ENCODE assay signal across 8 mouse cellular contexts in the genomic region with DNA sequence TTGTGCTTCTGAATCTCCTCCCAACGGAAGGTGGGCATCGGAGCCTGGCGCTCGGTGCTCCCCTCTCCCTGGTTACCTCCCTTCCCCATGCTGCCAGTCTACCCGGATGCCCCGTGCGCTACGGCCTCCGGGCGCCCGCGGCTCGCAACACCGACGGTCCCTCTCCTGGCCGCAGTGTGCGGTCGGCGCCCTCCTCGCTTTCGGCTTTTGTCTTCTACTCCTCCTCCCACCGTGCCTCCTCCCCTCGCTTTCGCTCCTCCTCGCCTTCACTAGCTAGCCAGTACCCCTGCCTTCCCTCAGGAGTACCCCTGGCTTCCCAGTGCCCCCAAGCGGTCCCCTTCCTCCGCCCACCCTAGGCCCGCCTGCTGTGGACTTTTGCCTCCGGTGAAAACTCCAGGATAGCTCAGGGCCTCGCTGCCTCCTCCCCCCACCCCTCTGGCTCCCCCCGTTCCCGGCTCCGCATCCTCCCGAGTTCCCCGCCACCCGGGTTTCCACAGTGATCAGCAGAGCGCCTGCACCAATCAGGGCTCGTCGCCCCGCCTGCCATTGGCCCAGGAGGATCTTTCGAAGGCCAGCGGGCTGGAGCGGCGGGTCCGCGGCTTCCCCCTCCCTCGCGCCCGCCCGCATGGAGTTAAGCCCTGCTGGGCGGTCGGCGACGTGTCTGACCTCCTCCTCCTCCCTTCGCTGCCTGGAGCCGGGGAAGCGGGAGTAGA. TPM values are rescaled to one million over a fixed set of nuclear protein-coding genes. Genes with fewer than 3 reads are reported as not detected.
A peak's percentile ranks its signal among the peaks of the same experiment; 100 is the strongest.
DNase-seq lines count a peak whose midpoint lies in the region; ATAC-seq lines count a peak whose summit lies in the region.

A gene (minus strand): TSS at position 406 of the 713 bp plus-strand sequence.

- peak within 1 kb of the TSS; percentile 82 for H3K4me3 ChIP-seq in hindbrain, embryonic 12.5 days

- H3K4me2 ChIP-seq in hindbrain, embryonic 12.5 days (replicated peaks) = peak within 1 kb of the TSS; percentile 83

- H3K27me3 ChIP-seq in hindbrain, embryonic 12.5 days = no peaks in the 10 kb centered on the region

- peak; percentile 97 for DNase-seq in Muller cell, postnatal 12 days (ENCODE audit: inconsistent ontology term)
- DNase-seq in cerebellum, postnatal 10 days = peak; percentile 93 to 96
- DNase-seq in frontal cortex, postnatal 14 days (ENCODE audit: low spot score in 2 of 2) = peak; percentile 86 to 90
- DNase-seq in layer of hippocampus, postnatal 25 days (ENCODE audit: extremely low spot score in 1 of 2, low spot score in 1 of 2) = peak; percentile 76 to 83
- peak; percentile 81 for DNase-seq in lung, postnatal 14 days
- DNase-seq in retina, postnatal 7 days (ENCODE audit: low read depth, low spot score) = peak; percentile 88
- peak; percentile 86 to 89 for DNase-seq in urinary bladder, adult 18-20 months (ENCODE audit: low spot score in 2 of 2)

- H3K9ac ChIP-seq in hindbrain, embryonic 12.5 days = peak within 1 kb of the TSS; percentile 85

- peaks cover 44% of the 10 kb centered on the region for H3K4me1 ChIP-seq in hindbrain, embryonic 12.5 days

- WGBS in hindbrain, embryonic 12.5 days = under 1% methylated on average over 56 of the region's 57 CpGs

- peak; percentile 94 for ATAC-seq in hindbrain, embryonic 12.5 days (ENCODE audit: low FRiP score)

- 0 out of 2 replicates have a peak, but pooled peaks cover 6% of the 10 kb centered on the region for H3K36me3 ChIP-seq in hindbrain, embryonic 12.5 days

- no peaks in the 10 kb centered on the region for H3K9me3 ChIP-seq in hindbrain, embryonic 12.5 days (replicated peaks)

- H3K27ac ChIP-seq in hindbrain, embryonic 12.5 days = peak within 1 kb of the TSS; percentile 98

RNA-seq across cellular contexts. Expression of the gene that starts here (rescaled TPM):
- polyA plus RNA-seq in hindbrain, embryonic 12.5 days (2016; fragmentation: Nextera tagmentation; extraction: Ambion mirVana) = 173 and 177 TPM in 2 replicates
- total RNA-seq in layer of hippocampus, postnatal 25 days (2021) = 100 to 1,000 TPM; 164 to 182 TPM

Comparison
In these comparisons a context has a peak if more than half of its experiments do, and no peak if none do; other contexts are left out.
1. Peak in every context shown above with its lines: DNase-seq, ATAC-seq, H3K4me3 ChIP-seq and H3K27ac ChIP-seq.